Comparison of ENCODE assay signal across 8 mouse cellular contexts in the genomic region with DNA sequence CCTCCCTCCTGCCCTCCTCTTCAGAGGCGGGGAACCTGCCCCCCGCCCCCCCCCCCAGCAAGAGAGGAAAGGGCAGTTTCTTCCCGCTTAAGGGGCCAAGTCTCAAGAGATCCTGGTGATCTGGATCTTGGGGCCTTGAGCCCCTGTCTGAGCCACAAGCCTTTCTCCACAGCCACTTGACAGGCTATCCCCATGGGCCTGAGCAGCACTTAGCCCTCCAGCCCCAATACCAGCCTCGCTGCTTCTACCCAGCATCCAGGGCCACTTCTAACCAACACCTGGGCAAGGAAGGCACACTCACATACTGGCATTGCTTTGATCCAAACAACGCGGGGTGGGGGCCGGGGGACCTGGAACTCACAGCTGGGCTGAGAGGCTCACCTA. TPM values are rescaled to one million over a fixed set of nuclear protein-coding genes. Genes with fewer than 3 reads are reported as not detected.
DNase-seq lines count a peak whose midpoint lies in the region; ATAC-seq and TF ChIP-seq lines count a peak whose summit lies in the region.

No protein-coding gene starts in this region.

- H3K9ac ChIP-seq in liver, embryonic 14.5 days (replicated peaks), result no peak overlapping the region

- no peak for TF ChIP-seq EP300 in liver, embryonic 14.5 days (IDR thresholded peaks at IDR 0.05; ENCODE audit: low read depth)

- H3K4me1 ChIP-seq in testis, adult 2 months (ENCODE audit: control insufficient read depth, insufficient read depth, low read length), result peaks cover 4% of the 10 kb centered on the region
- no peaks in the 10 kb centered on the region; a peak in 1 of 4 replicates for H3K4me1 ChIP-seq in liver, embryonic 14.5 days (replicated peaks; ENCODE audit: control insufficient read depth in 2 of 2, insufficient read depth in 2 of 2, low read length in 1 of 2)

- DNase-seq in gastrocnemius, adult 2 months, result no peak
- no peak for DNase-seq in gastrocnemius, postnatal 25 days
- no peak for DNase-seq in testis, postnatal 10 days (ENCODE audit: low spot score)
- DNase-seq in liver, embryonic 14.5 days (ENCODE audit: low read depth in 3 of 3, low spot score in 3 of 3), result no peak
- DNase-seq in thymus, postnatal 10 days (ENCODE audit: low spot score in 2 of 2), result no peak
- DNase-seq in adrenal gland, adult 8-10 months, result no peak
- no peak for DNase-seq in urinary bladder, postnatal 4 days (ENCODE audit: low spot score in 2 of 2)

- TF ChIP-seq POLR2A in testis, adult 2 months (IDR thresholded peaks at IDR 0.05; ENCODE audit: control insufficient read depth, low read depth, low read length), result no peak

- peak; percentile 43 for ATAC-seq in liver, embryonic 14.5 days (ENCODE audit: insufficient read depth)

- H3K27ac ChIP-seq in gastrocnemius, adult 2 months, result peak overlapping the region; percentile 16; the same call in 1 of the 2 replicates
- no peak overlapping the region for H3K27ac ChIP-seq in testis, adult 2 months (ENCODE audit: control insufficient read depth, insufficient read depth, low read depth, low read length)
- H3K27ac ChIP-seq in liver, embryonic 14.5 days, result no peak overlapping the region

- peak overlapping the region; percentile 84 for H3K4me2 ChIP-seq in liver, embryonic 14.5 days (ENCODE audit: low read depth)

- no peak for TF ChIP-seq CTCF in gastrocnemius, adult 2 months (IDR thresholded peaks at IDR 0.05)
- TF ChIP-seq CTCF in testis, adult 2 months (IDR thresholded peaks at IDR 0.05; ENCODE audit: control insufficient read depth, insufficient read depth, insufficient replicate concordance, low read depth, low read length), result no peak
- TF ChIP-seq CTCF in liver, embryonic 14.5 days (IDR thresholded peaks at IDR 0.05; ENCODE audit: low read depth), result no peak

- H3K9me3 ChIP-seq in liver, embryonic 14.5 days (ENCODE audit: control insufficient read depth, low read length), result no peaks in the 10 kb centered on the region

- H3K4me3 ChIP-seq in gastrocnemius, adult 2 months, result peak overlapping the region; percentile 86
- H3K4me3 ChIP-seq in testis, adult 2 months (ENCODE audit: control insufficient read depth, low read depth, low read length), result peak overlapping the region; percentile 27
- peak overlapping the region in 1 of 2 experiments; percentile 65; a peak in 2 of 4 replicates for H3K4me3 ChIP-seq in liver, embryonic 14.5 days (ENCODE audit: insufficient read depth in 1 of 2, low read depth in 2 of 2, low read length in 2 of 2)

- H3K27me3 ChIP-seq in testis, adult 2 months (ENCODE audit: control insufficient read depth, insufficient read depth, low read length), result no peaks in the 10 kb centered on the region
- 0 out of 2 replicates have a peak, but pooled peaks cover 7% of the 10 kb centered on the region for H3K27me3 ChIP-seq in liver, embryonic 14.5 days (ENCODE audit: control insufficient read depth, insufficient read depth, low read length)

- intact Hi-C loops in gastrocnemius, adult 2 months (cut with DNase I), result loop anchor here (2.0 to 10.0 kb wide), 4 partner anchors 27 to 182 kb away; no protein-coding TSS in a partner anchor

- H3K36me3 ChIP-seq in testis, adult 2 months (ENCODE audit: control insufficient read depth, insufficient read depth, low read length), result no peaks in the 10 kb centered on the region
- no peaks in the 10 kb centered on the region for H3K36me3 ChIP-seq in liver, embryonic 14.5 days (replicated peaks; ENCODE audit: control insufficient read depth, insufficient read depth, low read depth)

- 31% methylated on average over 5 of the region's 7 CpGs for WGBS in liver, embryonic 14.5 days (ENCODE audit: insufficient replicate concordance)

RNA-seq across cellular contexts. Expression of a gene that starts 0.5 kb away (rescaled TPM):
- 10 to 100 TPM; 29.8 to 45.5 TPM for total RNA-seq in gastrocnemius, adult 2 months (2021)
- 10 to 100 TPM; 40.1 to 40.9 TPM for total RNA-seq in gastrocnemius, postnatal 25 days (2021)
- polyA plus RNA-seq in testis, adult 2 months (2012; rRNA removed), result 7.5 and 12.2 TPM in 2 replicates
- 2.3 and 3.2 TPM in 2 replicates for polyA plus RNA-seq in liver, embryonic 14.5 days (2012; rRNA removed)
- polyA plus RNA-seq in liver, embryonic 14.5 days (2014; fragmentation: Nextera tagmentation; extraction: Ambion mirVana), result 3.9 and 4.2 TPM in 2 replicates
- 100 to 1,000 TPM in 2 of 4 experiments, 10 to 100 TPM in 2; 87.2 to 214 (median 143) TPM for total RNA-seq in adrenal gland, adult 8-10 months (2022)
